Mouse (Mus musculus) neural tube, embryonic 13.5 days (tissue): ENCODE data around the gene 1700008O03Rik. TPM values are rescaled to one million over a fixed set of nuclear protein-coding genes. Genes with fewer than 3 reads are reported as not detected.

Experiments
- ATAC-seq: fragments of 200-750 bp; cut with Nextera tagmentation; 2 replicates; pipeline ENCODE4 v1.8.0; 2017; ENCODE audit warnings: low read depth, mild to moderate bottlenecking, moderate TSS enrichment, moderate library complexity
- H3K27ac ChIP-seq: fragments of 300-500 bp; sonication (generic); replicated peaks from 2 replicates; pipeline ENCODE4 v1.5.1; 2015; ENCODE audit warnings: moderate library complexity, mild to moderate bottlenecking, inconsistent platforms
- H3K27me3 ChIP-seq: fragments of 300-500 bp; sonication (generic); 2 replicates; pipeline ENCODE4 v1.6.1; 2015; ENCODE audit warnings: mild to moderate bottlenecking, inconsistent platforms
- H3K36me3 ChIP-seq: fragments of 300-500 bp; sonication (generic); 2 replicates; pipeline ENCODE4 v1.6.1; 2015; ENCODE audit warnings: mild to moderate bottlenecking, inconsistent platforms
- H3K4me1 ChIP-seq: fragments of 300-500 bp; sonication (generic); replicated peaks from 2 replicates; pipeline ENCODE4 v1.6.1; 2015; ENCODE audit warnings: inconsistent platforms
- H3K4me2 ChIP-seq: fragments of 300-500 bp; sonication (generic); 2 replicates; pipeline ENCODE4 v1.6.1; 2015; ENCODE audit warnings: inconsistent platforms, mild to moderate bottlenecking, moderate library complexity
- H3K4me3 ChIP-seq: fragments of 300-500 bp; sonication (generic); 2 replicates; pipeline ENCODE4 v1.5.1; 2015; ENCODE audit warnings: mild to moderate bottlenecking, inconsistent platforms
- H3K9ac ChIP-seq: fragments of 300-500 bp; sonication (generic); 2 replicates; pipeline ENCODE4 v1.6.1; 2015; ENCODE audit warnings: moderate library complexity, mild to moderate bottlenecking, inconsistent platforms
- H3K9me3 ChIP-seq: fragments of 300-500 bp; sonication (generic); 2 replicates; pipeline ENCODE4 v1.6.1; 2016; ENCODE audit warnings: inconsistent platforms
- WGBS: fragments of 180-500 bp; shearing (Covaris S2); methylation state at CpG from one replicate; pipeline ENCODE4 v1.1.7; 2015; 5-methylcytosine and 5-hydroxymethylcytosine counted together
- polyA plus RNA-seq: library from polyadenylated mRNA; unstranded; fragments of >200 nt; fragmentation: Nextera tagmentation; extraction: Ambion mirVana; gene quantifications from 2 replicates; pipeline ENCODE4 v1.2.1, GENCODE M21; 2015

1700008O03Rik gene
- polyA plus RNA-seq, 1 experiment from 2014 or later: 1.0 TPM

DNA sequence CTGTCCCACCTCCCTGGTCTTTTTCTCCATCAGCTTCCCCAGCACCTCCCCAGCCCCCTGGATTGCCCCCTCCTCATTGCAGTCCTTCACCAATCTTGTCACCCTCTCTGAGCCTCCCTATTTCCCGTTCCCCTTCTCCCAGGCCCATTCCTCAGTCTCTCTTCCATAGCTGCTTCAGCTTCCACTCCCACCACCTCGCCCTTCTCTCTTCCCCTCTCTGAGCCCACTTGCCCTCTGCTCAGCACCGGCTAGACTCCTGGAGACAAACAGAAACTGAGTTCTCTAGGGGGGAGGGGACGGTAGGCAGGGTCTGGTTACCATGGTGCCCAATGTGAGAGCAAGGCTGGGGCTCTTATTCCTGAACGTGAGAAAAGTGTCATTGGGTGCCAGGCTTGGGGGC lies 10.9 kb downstream of the 1700008O03Rik start:
- Histone ChIP-seq H3K9ac (peak overlapping the region; percentile 81), H3K27ac (peak overlapping the region; percentile 84), H3K4me2 (peak overlapping the region; percentile 82), H3K9me3 (no peaks in the 10 kb centered on the region), H3K36me3 (no peaks in the 10 kb centered on the region), H3K4me1 (peaks cover 15% of the 10 kb centered on the region), H3K4me3 (peak overlapping the region; percentile 61), H3K27me3 (no peaks in the 10 kb centered on the region)
- ATAC-seq: peak; percentile 49
- WGBS: under 1% methylated on average over 5 of the region's 5 CpGs

GRCm38 (mm10) chr7:44373889-44374652 lies 11.5 kb downstream of the 1700008O03Rik start:
- peak overlapping the region; percentile 84 for H3K27ac ChIP-seq
- under 1% methylated on average over 19 of the region's 19 CpGs for WGBS
- no peaks in the 10 kb centered on the region for H3K27me3 ChIP-seq
- ATAC-seq: peak; percentile 91
- H3K4me3 ChIP-seq: peak overlapping the region; percentile 61
- H3K9ac ChIP-seq: peak overlapping the region; percentile 81
- H3K4me1 ChIP-seq: peaks cover 15% of the 10 kb centered on the region
- no peaks in the 10 kb centered on the region for H3K36me3 ChIP-seq
- peak overlapping the region; percentile 82 for H3K4me2 ChIP-seq
- no peaks in the 10 kb centered on the region for H3K9me3 ChIP-seq

- 17% methylated on average over 7 of the region's 7 CpGs for WGBS
- H3K27ac ChIP-seq: no peak overlapping the region
- peak overlapping the region; percentile 82 for H3K4me2 ChIP-seq
- peak overlapping the region; percentile 58 for H3K9ac ChIP-seq
- H3K36me3 ChIP-seq: no peaks in the 10 kb centered on the region
- peak overlapping the region; percentile 61 for H3K4me3 ChIP-seq
- H3K4me1 ChIP-seq: peaks cover 15% of the 10 kb centered on the region
- ATAC-seq: no peak; the same call in 1 of the 2 replicates
- no peaks in the 10 kb centered on the region for H3K27me3 ChIP-seq
- H3K9me3 ChIP-seq: no peaks in the 10 kb centered on the region
These were observed 12.2 kb downstream of the 1700008O03Rik start for GRCm38 (mm10) chr7:44373460-44373859.

DNA sequence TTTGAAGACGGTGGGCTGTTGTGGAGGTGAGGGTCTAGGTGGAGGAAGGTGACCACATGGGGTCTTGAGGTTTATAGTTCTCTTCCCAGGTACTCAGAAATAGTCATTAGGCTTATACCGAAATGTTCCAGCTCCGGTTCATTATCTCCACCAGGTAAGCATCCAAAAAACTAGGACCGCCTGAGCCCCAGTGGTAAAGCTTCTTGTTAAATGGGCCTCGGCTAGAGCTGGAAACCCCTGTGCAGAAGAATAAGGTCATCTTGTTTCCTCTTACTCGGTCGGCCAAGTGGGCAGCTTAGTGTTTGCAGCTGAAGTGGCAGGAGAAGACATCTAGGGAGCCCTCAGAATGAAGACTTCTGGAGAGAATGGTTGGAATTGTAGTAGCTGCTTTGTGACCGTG lies 12.9 kb downstream of the 1700008O03Rik start:
- Histone ChIP-seq H3K27me3 (no peaks in the 10 kb centered on the region), H3K36me3 (no peaks in the 10 kb centered on the region), H3K4me2 (no peak overlapping the region), H3K9ac (no peak overlapping the region), H3K9me3 (no peaks in the 10 kb centered on the region), H3K4me1 (peaks cover 15% of the 10 kb centered on the region), H3K27ac (no peak overlapping the region), H3K4me3 (no peak overlapping the region)
- ATAC-seq: no peak
- 91% methylated on average over 8 of the region's 8 CpGs for WGBS

- H3K27ac ChIP-seq: peak overlapping the region; percentile 96
- H3K27me3 ChIP-seq: peaks cover 58% of the 10 kb centered on the region
- H3K4me3 ChIP-seq: peak overlapping the region; percentile 47
- H3K4me1 ChIP-seq: peaks cover 39% of the 10 kb centered on the region
- no peaks in the 10 kb centered on the region for H3K9me3 ChIP-seq
- WGBS: 7% methylated on average over 21 of the region's 21 CpGs
- peak overlapping the region; percentile 77 for H3K9ac ChIP-seq
- ATAC-seq: peak; percentile 37
- peak overlapping the region; percentile 85 for H3K4me2 ChIP-seq
- no peaks in the 10 kb centered on the region for H3K36me3 ChIP-seq
These were observed 24.8 kb downstream of the 1700008O03Rik start for GRCm38 (mm10) chr7:44360792-44361301.

- Histone ChIP-seq H3K9me3 (no peaks in the 10 kb centered on the region), H3K4me1 (peaks cover 39% of the 10 kb centered on the region), H3K36me3 (0 out of 2 replicates have a peak, but pooled peaks cover 1% of the 10 kb centered on the region), H3K4me3 (peak overlapping the region; percentile 47), H3K27ac (peak overlapping the region; percentile 96), H3K9ac (peak overlapping the region; percentile 77), H3K4me2 (peak overlapping the region; percentile 85), H3K27me3 (peaks cover 65% of the 10 kb centered on the region)
- WGBS: under 1% methylated on average over 54 of the region's 54 CpGs
- peak; percentile 77 for ATAC-seq
These were observed 25.5 kb downstream of the 1700008O03Rik start for GRCm38 (mm10) chr7:44359908-44360672.

GRCm38 (mm10) chr7:44358886-44359654 lies 26.6 kb downstream of the 1700008O03Rik start:
- Histone ChIP-seq H3K27ac (peak overlapping the region; percentile 96), H3K9me3 (no peaks in the 10 kb centered on the region), H3K27me3 (peaks cover 74% of the 10 kb centered on the region), H3K4me3 (peak overlapping the region; percentile 47), H3K9ac (peak overlapping the region; percentile 77), H3K4me2 (peak overlapping the region; percentile 85), H3K4me1 (peaks cover 39% of the 10 kb centered on the region), H3K36me3 (peaks cover 11% of the 10 kb centered on the region)
- ATAC-seq: peak; percentile 13
- WGBS: 6% methylated on average over 15 of the region's 26 CpGs

GRCm38 (mm10) chr7:44358012-44358411 lies 27.6 kb downstream of the 1700008O03Rik start:
- Histone ChIP-seq H3K27ac (peak overlapping the region; percentile 56; the same call in 1 of the 2 replicates), H3K27me3 (peaks cover 77% of the 10 kb centered on the region)
- 18% methylated on average over 5 of the region's 5 CpGs for WGBS

DNA sequence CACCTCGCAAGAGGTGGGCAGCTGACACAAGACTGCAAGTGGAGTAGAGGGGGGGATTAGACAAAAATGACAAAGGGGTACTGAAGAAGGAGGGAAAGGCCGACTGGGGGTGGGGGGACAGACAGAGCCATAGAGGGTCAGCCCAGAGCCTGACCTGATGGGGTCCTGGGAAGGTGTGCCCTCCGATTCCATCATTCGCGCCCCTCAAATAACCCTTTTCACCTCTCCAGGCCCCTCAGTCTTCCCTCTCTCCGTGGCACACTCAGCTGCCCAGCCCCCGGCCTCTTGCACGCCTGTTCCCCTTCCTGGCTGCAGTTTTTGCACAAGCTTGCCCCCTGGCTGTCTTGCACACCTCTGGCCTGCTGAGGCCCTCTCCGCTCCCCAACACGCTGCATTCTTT lies 28.1 kb downstream of the 1700008O03Rik start:
- Histone ChIP-seq H3K4me2 (no peak overlapping the region), H3K4me1 (peaks cover 53% of the 10 kb centered on the region), H3K27ac (0 out of 2 replicates have a peak overlapping the region, but pooled peaks have one; percentile 56), H3K27me3 (peaks cover 77% of the 10 kb centered on the region), H3K4me3 (no peak overlapping the region), H3K9ac (no peak overlapping the region), H3K9me3 (no peaks in the 10 kb centered on the region), H3K36me3 (peaks cover 25% of the 10 kb centered on the region)
- 21% methylated on average over 10 of the region's 10 CpGs for WGBS
- ATAC-seq: no peak

More at GRCm38 (mm10) chr7:44358012-44358411, 27.6 kb downstream of the 1700008O03Rik start:
- Histone ChIP-seq H3K4me2 (no peak overlapping the region), H3K4me3 (no peak overlapping the region), H3K36me3 (peaks cover 20% of the 10 kb centered on the region), H3K9ac (no peak overlapping the region), H3K9me3 (no peaks in the 10 kb centered on the region), H3K4me1 (peaks cover 49% of the 10 kb centered on the region)
- no peak for ATAC-seq

DNA sequence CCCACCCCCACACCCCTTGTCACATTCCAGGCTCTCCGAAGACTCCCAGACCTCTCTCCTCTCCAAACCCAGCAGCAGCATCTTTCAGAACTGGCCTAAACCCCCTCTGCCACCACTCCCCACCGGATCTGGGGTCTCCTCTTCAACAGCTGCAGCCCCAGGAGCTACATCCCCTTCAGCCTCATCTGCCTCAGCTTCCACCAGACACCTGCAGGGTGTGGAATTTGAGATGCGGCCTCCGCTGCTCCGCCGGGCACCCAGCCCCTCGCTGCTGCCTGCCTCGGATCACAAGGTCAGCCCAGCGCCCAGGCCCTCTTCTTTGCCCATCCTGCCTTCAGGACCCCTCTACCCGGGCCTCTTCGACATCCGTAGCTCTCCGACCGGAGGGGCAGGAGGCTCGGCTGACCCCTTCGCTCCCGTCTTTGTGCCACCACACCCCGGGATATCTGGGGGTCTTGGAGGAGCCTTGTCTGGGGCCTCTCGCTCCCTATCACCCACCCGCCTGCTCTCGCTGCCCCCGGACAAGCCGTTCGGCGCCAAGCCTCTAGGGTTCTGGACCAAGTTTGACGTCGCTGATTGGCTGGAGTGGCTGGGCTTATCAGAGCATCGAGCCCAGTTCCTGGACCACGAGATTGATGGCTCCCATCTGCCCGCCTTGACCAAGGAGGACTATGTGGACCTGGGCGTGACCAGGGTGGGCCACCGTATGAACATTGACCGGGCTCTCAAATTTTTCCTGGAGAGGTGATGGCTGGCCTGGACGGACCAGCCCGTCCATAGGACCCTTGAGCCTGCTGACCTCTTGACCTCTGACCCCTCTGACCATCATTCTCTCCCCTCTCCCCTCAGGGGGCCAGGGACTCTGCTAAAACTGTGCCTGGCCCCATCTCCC lies 28.8 kb downstream of the 1700008O03Rik start:
- WGBS: 4% methylated on average over 35 of the region's 35 CpGs
- Histone ChIP-seq H3K4me2 (0 out of 2 replicates have a peak overlapping the region, but pooled peaks have one; percentile 1), H3K27me3 (peaks cover 77% of the 10 kb centered on the region), H3K9me3 (no peaks in the 10 kb centered on the region), H3K4me1 (peaks cover 60% of the 10 kb centered on the region), H3K36me3 (peaks cover 32% of the 10 kb centered on the region), H3K27ac (no peak overlapping the region), H3K4me3 (no peak overlapping the region), H3K9ac (peak overlapping the region; percentile 43)
- no peak for ATAC-seq

DNA sequence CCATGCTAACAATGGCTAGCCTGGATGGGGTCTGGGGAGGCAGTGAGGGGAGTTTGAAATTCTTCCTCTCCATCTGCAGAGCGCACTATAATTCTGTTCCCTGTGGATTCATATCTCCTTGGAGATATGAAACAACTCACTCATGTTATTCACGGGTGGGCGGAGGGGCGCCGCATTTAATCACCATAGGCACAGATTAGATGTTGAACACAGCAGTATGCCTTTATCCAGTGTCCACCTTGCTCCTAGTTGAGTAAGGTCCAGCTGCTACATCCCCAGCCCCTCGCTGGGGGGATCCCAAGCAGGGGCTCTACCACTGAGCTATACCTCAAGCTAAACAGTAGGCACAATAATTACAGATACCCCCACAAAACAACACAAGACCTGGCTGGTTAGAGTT lies 30.2 kb downstream of the 1700008O03Rik start:
- no peak overlapping the region for H3K4me3 ChIP-seq
- peaks cover 81% of the 10 kb centered on the region for H3K27me3 ChIP-seq
- peaks cover 66% of the 10 kb centered on the region for H3K4me1 ChIP-seq
- H3K4me2 ChIP-seq: no peak overlapping the region
- H3K36me3 ChIP-seq: peaks cover 33% of the 10 kb centered on the region
- no peak overlapping the region for H3K27ac ChIP-seq
- no peak overlapping the region for H3K9ac ChIP-seq
- no peak for ATAC-seq
- 62% methylated on average over 6 of the region's 6 CpGs for WGBS
- H3K9me3 ChIP-seq: no peaks in the 10 kb centered on the region
